Mouse (Mus musculus) lung, adult 2 months (tissue): ENCODE data around the gene Triml1. TPM values are rescaled to one million over a fixed set of nuclear protein-coding genes. Genes with fewer than 3 reads are reported as not detected.

Experiments
- DNase-seq: peaks from one replicate; pipeline ENCODE4 v3.0.0; 2022
- H3K4me1 ChIP-seq: fragments of 200-500 bp; 2 replicates; pipeline ENCODE4 v1.6.1; 2011; ENCODE audit warnings: low read length; ENCODE audit not compliant: control insufficient read depth, insufficient read depth
- H3K4me3 ChIP-seq: fragments of 200-500 bp; replicated peaks from 2 replicates; pipeline ENCODE3; 2011; ENCODE audit warnings: low read depth, mild to moderate bottlenecking, control low read depth, low read length; ENCODE audit errors: extremely low read depth
- CTCF ChIP-seq: fragments of 200-500 bp; IDR thresholded peaks from 2 replicates; pipeline ENCODE4 v1.5.1; 2011; ENCODE audit warnings: mild to moderate bottlenecking, low read length, control low read depth; ENCODE audit not compliant: insufficient read depth
- POLR2A ChIP-seq: fragments of 200-500 bp; IDR thresholded peaks from 2 replicates; pipeline ENCODE4 v1.6.1; 2011; ENCODE audit warnings: low read depth, mild to moderate bottlenecking, control low read depth, low read length, borderline replicate concordance; ENCODE audit errors: extremely low read depth
- WGBS: fragments of 180-500 bp; shearing (Covaris S2); methylation state at CpG from one replicate; pipeline ENCODE4 v1.1.7; 2018; 5-methylcytosine and 5-hydroxymethylcytosine counted together
- polyA plus RNA-seq: library from polyadenylated mRNA; depleted of rRNA; stranded (reverse); fragments of >200 nt; gene quantifications from 2 replicates; pipeline ENCODE4 v1.2.3, GENCODE M21; 2012; rRNA removed

Gene Triml1
- polyA plus RNA-seq, result not detected in 2 replicates

DNA sequence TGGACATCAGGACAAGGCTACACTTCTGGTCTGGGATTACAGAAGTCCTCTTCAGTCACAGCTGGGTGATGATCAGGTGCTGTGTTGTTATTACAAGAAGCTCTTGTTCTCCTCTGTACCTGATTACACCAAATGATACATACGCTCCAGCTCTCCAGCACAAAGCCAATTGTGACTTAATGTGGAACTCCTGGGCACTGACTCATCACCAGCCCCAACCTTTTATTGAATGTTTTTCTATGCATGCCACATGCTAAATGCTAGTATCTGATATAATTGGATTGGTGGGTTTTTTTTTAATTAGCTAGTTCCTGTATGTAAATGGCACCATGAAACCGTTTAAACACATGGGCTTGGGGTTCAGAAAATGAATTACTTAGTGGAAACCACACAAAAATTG is at the start of gene Triml1:
Gene Triml1, minus strand, starts transcription at position 101 of the 400 bp plus-strand sequence.
- TF ChIP-seq CTCF (no peak), POLR2A (no peak)
- 73% methylated on average over 2 of the region's 2 CpGs for WGBS

DNA sequence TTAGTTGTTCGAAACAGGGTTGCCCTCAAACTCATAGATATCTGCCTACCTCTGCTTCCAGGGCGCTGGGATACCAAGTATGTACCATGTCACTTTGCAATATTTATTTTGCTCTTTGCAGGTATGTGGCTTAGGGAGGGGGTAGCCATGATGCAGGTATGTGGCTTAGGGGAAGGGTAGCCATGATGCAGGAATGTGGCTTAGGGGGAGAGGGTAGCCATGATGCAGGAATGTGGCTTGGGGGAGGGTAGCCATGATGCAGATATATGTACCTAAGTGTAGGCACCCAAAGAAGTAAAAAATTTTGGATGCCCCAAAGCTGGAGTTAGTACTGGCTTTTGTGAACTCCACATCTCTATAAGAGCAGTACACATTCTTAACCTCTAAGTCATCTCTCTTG is 41.0 kb upstream of the Triml1 start:
- H3K4me1 ChIP-seq, result no peaks in the 10 kb centered on the region
- H3K4me3 ChIP-seq, result no peak overlapping the region
- DNase-seq, result no peak
- TF ChIP-seq CTCF (no peak), POLR2A (no peak)
- WGBS, result 68% methylated on average over 2 of the region's 2 CpGs

More for the DNA sequence above, at the start of gene Triml1:
- Histone ChIP-seq H3K4me3 (no peak within 1 kb of the TSS), H3K4me1 (no peaks in the 10 kb centered on the region)
- no peak for DNase-seq

DNA sequence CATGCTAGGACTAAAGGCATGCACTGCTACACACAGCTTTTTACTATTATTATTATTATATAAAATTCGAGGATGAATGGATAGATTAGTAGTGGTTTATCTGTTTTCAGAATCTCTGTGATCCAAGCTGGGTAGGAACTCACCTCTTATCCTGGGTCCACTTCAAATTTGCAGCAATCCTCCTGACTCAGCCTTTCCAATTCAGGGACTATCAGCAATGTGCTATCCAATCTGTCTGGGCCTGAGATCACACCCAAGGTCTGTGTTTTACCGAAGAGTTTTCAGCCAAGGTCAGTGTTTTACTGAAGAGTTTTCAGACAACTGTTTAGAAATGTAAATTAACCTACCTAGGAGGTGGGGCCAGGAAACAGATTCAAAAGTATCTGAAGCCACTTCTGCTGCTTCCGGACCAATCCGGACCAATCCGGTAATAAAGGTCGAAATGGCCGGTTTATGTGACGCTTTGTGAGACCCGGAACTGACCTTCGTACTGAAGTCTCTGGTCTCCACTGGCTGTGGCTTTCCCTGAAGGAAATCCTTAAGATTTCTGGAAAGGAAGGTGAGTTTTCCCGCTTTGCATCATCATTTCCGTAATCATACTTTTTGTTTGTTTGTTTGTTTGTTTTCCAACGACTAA is 38.9 kb upstream of the Triml1 start, which contains the start of gene Triml2:
Gene Triml2, plus strand, starts transcription at position 488 of the 637 bp plus-strand sequence.
- TF ChIP-seq POLR2A (no peak), CTCF (no peak)
- DNase-seq, result no peak
- H3K4me3 ChIP-seq, result no peak within 1 kb of the TSS
- no peaks in the 10 kb centered on the region for H3K4me1 ChIP-seq
- WGBS, result 91% methylated on average over 13 of the region's 13 CpGs

DNA sequence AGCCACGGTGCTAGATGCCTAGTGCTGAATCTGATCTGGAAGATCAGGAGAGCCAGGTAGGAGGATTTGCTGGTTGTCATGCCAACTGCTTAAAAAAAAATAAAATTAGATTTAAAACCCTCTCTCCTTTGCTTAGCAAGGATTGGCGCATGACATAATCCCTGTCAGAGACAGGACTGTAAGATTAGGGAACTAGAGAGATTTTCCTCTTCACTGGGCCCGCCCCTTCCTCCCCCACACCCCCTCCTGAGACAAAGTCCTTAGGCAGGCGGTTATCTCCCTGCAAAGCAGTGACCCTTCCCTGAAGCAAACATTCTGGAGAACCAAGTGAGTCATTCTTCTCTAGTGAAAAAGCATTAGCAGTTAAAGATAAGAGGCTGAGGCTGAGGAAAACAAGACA is 37.9 kb upstream of the Triml1 start:
- Histone ChIP-seq H3K4me3 (no peak overlapping the region), H3K4me1 (no peaks in the 10 kb centered on the region)
- peak; percentile 5 for DNase-seq
- WGBS, result 32% methylated on average over 4 of the region's 4 CpGs
- TF ChIP-seq POLR2A (no peak), CTCF (no peak)

DNA sequence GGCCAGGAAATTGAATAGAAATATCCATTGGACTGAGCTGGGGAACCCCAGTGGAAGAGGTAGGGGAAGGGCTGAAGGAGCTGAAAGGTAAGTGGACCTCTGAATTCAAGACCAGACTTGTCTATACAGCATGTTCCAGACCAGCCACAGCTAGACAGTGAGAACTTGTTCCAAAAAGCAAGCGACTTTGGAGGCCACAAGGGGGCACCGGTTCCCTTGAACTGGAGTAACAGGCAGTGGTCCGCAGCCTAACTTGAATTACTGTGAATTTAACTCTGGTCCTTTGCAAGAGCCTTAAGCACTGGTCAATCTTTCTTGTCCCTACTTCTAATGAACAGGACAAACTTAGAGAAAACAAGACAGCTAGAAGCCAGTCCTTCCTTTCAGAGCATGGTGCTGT is 37.0 kb upstream of the Triml1 start:
- Histone ChIP-seq H3K4me3 (no peak overlapping the region), H3K4me1 (no peaks in the 10 kb centered on the region)
- no peak for DNase-seq
- TF ChIP-seq CTCF (0 out of 2 replicates have a peak, but pooled peaks have one; percentile 3), POLR2A (no peak)
- 58% methylated on average over 3 of the region's 3 CpGs for WGBS

DNA sequence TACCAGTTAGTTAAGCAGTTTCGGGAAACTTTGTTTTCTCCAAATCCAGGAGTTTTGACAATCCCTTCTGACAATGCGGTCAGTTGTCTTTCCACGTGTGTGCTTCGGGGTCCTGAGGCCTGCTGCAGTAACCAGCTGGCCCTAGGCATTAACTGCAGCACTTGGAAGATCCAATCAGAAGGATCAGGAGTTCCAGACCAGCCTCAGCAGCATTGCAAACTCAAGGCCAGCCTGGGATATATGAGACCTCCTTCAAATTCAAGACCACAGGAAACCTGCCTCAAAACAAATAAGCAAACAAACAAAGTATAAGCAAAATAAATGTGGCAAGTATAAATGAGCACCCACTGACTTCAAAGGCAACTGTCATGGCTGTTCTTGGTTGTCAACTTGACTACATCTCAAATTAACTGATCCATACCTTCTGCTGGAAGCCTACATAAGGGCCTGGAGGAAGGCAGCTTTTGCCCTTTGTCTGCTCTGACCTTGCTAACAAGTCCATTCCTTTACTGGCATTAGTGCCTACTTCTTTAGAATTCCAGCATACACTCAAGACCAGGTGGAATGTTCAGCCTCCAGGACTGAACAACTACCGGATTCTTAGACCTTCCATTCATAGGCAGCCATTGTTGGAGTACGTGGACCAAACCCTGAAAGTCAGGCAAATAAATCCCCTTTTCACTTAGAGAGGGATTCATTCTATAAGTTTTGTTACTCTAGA is 35.6 kb upstream of the Triml1 start:
- WGBS, result 78% methylated on average over 6 of the region's 6 CpGs
- no peak for DNase-seq
- TF ChIP-seq POLR2A, result no peak
- TF ChIP-seq CTCF, result no peak
- Histone ChIP-seq H3K4me3 (no peak overlapping the region), H3K4me1 (no peaks in the 10 kb centered on the region)

DNA sequence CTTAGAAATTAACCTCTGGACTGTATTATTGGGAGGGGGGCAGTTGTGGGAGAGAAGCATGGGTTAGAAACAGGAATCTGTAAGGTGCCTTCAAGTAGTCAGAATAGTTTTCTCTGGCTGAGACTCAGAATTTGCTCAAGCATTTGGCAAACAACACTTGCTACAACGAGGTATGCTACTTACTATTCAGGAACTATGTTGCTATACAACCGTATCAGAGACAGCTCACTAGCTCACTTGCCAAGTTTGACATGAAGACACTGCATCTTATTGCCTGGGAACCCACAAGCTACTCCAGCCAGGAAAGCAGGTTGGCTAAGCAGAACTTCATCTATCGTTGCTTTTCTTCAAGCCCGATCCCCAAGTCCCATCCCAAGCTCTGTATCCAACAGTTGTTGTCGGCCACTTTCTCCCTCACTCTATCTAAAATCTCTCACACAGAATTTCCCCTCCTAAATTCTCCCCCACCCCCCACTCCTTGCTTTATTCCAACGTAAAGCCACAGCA is 28.0 kb upstream of the Triml1 start:
- TF ChIP-seq POLR2A, result no peak
- Histone ChIP-seq H3K4me3 (no peak overlapping the region), H3K4me1 (no peaks in the 10 kb centered on the region)
- 69% methylated on average over 6 of the region's 6 CpGs for WGBS
- no peak for DNase-seq

DNA sequence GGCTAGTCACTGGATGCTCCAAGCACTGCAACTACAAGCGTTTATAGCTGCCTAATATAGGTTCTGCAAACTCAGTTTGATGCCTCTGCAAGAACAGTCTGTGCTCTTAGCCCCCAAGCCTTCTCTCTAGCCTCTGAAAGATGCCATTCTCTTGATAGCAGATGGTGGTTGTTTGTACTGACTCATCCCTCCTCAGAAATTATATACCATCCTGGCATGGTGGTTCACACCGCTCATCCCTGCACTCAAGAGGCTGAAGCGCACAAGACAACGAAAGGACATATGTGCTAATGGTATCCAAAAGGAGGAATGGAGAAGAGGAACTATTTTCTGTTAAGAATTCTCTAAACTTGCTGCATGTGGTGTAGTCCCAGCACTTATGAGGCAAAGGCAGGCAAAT is 26.8 kb upstream of the Triml1 start:
- 83% methylated on average over 4 of the region's 4 CpGs for WGBS

DNA sequence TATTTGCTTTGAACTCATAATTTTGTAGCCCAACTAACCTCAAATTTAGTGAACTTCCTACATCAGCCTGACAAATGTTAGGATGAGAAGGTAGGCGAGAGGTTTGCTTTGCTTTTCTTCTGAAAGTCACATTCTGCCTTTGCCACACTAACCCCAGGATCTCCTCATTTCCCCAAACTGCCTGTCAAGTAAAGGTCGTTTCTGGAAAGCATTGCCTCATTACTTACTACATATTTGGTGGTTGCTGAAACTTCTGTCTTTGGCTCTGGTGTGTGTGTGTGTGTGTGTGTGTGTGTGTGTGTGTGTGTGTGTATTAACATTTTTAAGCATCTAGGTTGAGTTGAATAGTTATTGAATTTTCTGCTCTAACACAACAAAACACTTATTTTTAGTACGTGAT is 23.2 kb upstream of the Triml1 start:
- DNase-seq, result no peak
- WGBS, result 68% methylated on average over 3 of the region's 3 CpGs
- Histone ChIP-seq H3K4me1 (no peaks in the 10 kb centered on the region), H3K4me3 (no peak overlapping the region)
- TF ChIP-seq CTCF (no peak), POLR2A (no peak)

More for the DNA sequence above, 26.8 kb upstream of the Triml1 start:
- Histone ChIP-seq H3K4me3 (no peak overlapping the region), H3K4me1 (no peaks in the 10 kb centered on the region)
- no peak for DNase-seq
- TF ChIP-seq CTCF (no peak), POLR2A (no peak)
